Mouse (Mus musculus) kidney, adult 2 months (tissue): ENCODE data around the gene Ubxn2a. TPM values are rescaled to one million over a fixed set of nuclear protein-coding genes. Genes with fewer than 3 reads are reported as not detected.

Experiments
- DNase-seq: peaks from one replicate; pipeline ENCODE4 v3.0.0; 2021
- H3K27ac ChIP-seq: fragments of 200-500 bp; 2 replicates; pipeline ENCODE4 v1.5.1; 2012; ENCODE audit warnings: low read depth, low read length, control low read depth, inconsistent platforms; ENCODE audit not compliant: insufficient read depth
- H3K27me3 ChIP-seq: fragments of 200-500 bp; replicated peaks from 2 replicates; pipeline ENCODE4 v1.6.1; 2012; ENCODE audit warnings: mild to moderate bottlenecking, moderate library complexity, low read length, inconsistent platforms; ENCODE audit not compliant: control insufficient read depth, insufficient read depth
- H3K36me3 ChIP-seq: fragments of 200-500 bp; 2 replicates; pipeline ENCODE4 v1.6.1; 2012; ENCODE audit warnings: mild to moderate bottlenecking, moderate library complexity, low read length, inconsistent platforms; ENCODE audit not compliant: control insufficient read depth, insufficient read depth
- H3K4me1 ChIP-seq: fragments of 200-500 bp; 2 replicates; pipeline ENCODE4 v1.6.1; 2011; ENCODE audit warnings: low read length; ENCODE audit not compliant: control insufficient read depth, insufficient read depth
- H3K4me3 ChIP-seq: fragments of 200-500 bp; 2 replicates; pipeline ENCODE4 v1.5.1; 2011; ENCODE audit warnings: mild to moderate bottlenecking, low read depth, low read length, control low read depth; ENCODE audit not compliant: insufficient read depth
- CTCF ChIP-seq: fragments of 200-500 bp; conservative IDR thresholded peaks from 2 replicates; pipeline ENCODE4 v1.5.1; 2011; ENCODE audit warnings: low read depth, mild to moderate bottlenecking, control low read depth, low read length, moderate library complexity, mixed read lengths; ENCODE audit not compliant: insufficient read depth, insufficient read length
- POLR2A ChIP-seq: fragments of 200-500 bp; IDR thresholded peaks from one replicate; pipeline ENCODE4 v1.6.1; 2011; ENCODE audit warnings: low read depth, low read length, control low read depth
- WGBS: fragments of 180-500 bp; shearing (Covaris S2); methylation state at CpG from one replicate; pipeline ENCODE4 v1.1.7; 2018; 5-methylcytosine and 5-hydroxymethylcytosine counted together
- polyA plus RNA-seq: library from polyadenylated mRNA; depleted of rRNA; stranded (reverse); fragments of >200 nt; gene quantifications from 2 replicates; pipeline ENCODE4 v1.2.3, GENCODE M21; 2012; rRNA removed

Ubxn2a gene
- polyA plus RNA-seq, 1 experiment: 10.9 TPM

- Histone ChIP-seq H3K4me1 (no peaks in the 10 kb centered on the region), H3K27me3 (no peaks in the 10 kb centered on the region), H3K4me3 (no peak overlapping the region), H3K27ac (no peak overlapping the region), H3K36me3 (no peaks in the 10 kb centered on the region; the same call in 1 of the 2 replicates)
- no peak for DNase-seq
- WGBS: 61% methylated on average over 4 of the region's 4 CpGs
- TF ChIP-seq POLR2A (no peak), CTCF (no peak)
Observed at GRCm38 (mm10) chr12:4836959-4837358, 70.5 kb downstream of the Ubxn2a start.

Other genes with a start within 250 kb of the Ubxn2a start
- 0.22 and 0.27 TPM in 2 replicates for gene Fam228a, start 169.3 kb downstream of the Ubxn2a start, polyA plus RNA-seq
- 0.81 and 0.91 TPM in 2 replicates for gene Pfn4, start 138.7 kb downstream of the Ubxn2a start, polyA plus RNA-seq
- 0.38 and 0.56 TPM in 2 replicates for gene Fam228b, start 138.4 kb downstream of the Ubxn2a start, polyA plus RNA-seq
- gene Sf3b6, start 90.2 kb downstream of the Ubxn2a start, polyA plus RNA-seq: 79.8 and 83.7 TPM in 2 replicates
- gene Fkbp1b, start 66.1 kb downstream of the Ubxn2a start, polyA plus RNA-seq: 2.1 and 4.8 TPM in 2 replicates
- gene Wdcp, start 64.4 kb downstream of the Ubxn2a start, polyA plus RNA-seq: 6.4 and 7.7 TPM in 2 replicates
- 1.7 and 2.3 TPM in 2 replicates for gene Mfsd2b, start 33.3 kb downstream of the Ubxn2a start, polyA plus RNA-seq
- gene Atad2b, start 9.6 kb upstream of the Ubxn2a start, polyA plus RNA-seq: 5.6 and 6.2 TPM in 2 replicates